17 mouse cellular contexts compared by ENCODE assay signal in genomic region chr10:37449894-37450293, GRCm38 (mm10).
"Had no signal": no experiment of that assay in that cellular context is flagged by ENCODE, and none has a peak within 500 bp of the region (broad histone marks: within the 10 kb centered on the region; RNA-seq: fewer than 3 reads in every experiment).

No protein-coding gene starts in this region.

- DNase-seq: kidney, adult 18-20 months; kidney, adult 9 months; kidney, postnatal 14 days; kidney, postnatal 4 days; left cerebral cortex, postnatal 4 days; liver, embryonic 13.5 days; lung, adult 2 months; right cerebral cortex, postnatal 14 days; right cerebral cortex, postnatal 4 days; thymus, postnatal 25 days had no signal

- H3K9me3 ChIP-seq: limb, embryonic 13.5 days; liver, embryonic 13.5 days; midbrain, embryonic 12.5 days; midbrain, embryonic 15.5 days; neural tube, embryonic 13.5 days had no signal

- H3K4me3 ChIP-seq: limb, embryonic 13.5 days; liver, embryonic 13.5 days; midbrain, embryonic 12.5 days; midbrain, embryonic 15.5 days; neural tube, embryonic 13.5 days had no signal

- H3K27ac ChIP-seq: hindbrain, postnatal 0 days; limb, embryonic 13.5 days; liver, embryonic 13.5 days; macrophage; midbrain, embryonic 12.5 days; midbrain, embryonic 15.5 days; neural tube, embryonic 13.5 days had no signal

- H3K27me3 ChIP-seq: limb, embryonic 13.5 days; liver, embryonic 13.5 days; midbrain, embryonic 12.5 days; midbrain, embryonic 15.5 days; neural tube, embryonic 13.5 days had no signal

- H3K9ac ChIP-seq: limb, embryonic 13.5 days; liver, embryonic 13.5 days; midbrain, embryonic 12.5 days; midbrain, embryonic 15.5 days; neural tube, embryonic 13.5 days had no signal

- H3K36me3 ChIP-seq: limb, embryonic 13.5 days; liver, embryonic 13.5 days; midbrain, embryonic 12.5 days; midbrain, embryonic 15.5 days; neural tube, embryonic 13.5 days had no signal

- ATAC-seq: hindbrain, postnatal 0 days; inflammation-experienced regulatory T-cells, adult 6 months; midbrain, embryonic 15.5 days had no signal

- H3K4me1 ChIP-seq: limb, embryonic 13.5 days; liver, embryonic 13.5 days; midbrain, embryonic 12.5 days; midbrain, embryonic 15.5 days; neural tube, embryonic 13.5 days had no signal

- H3K4me2 ChIP-seq: limb, embryonic 13.5 days; liver, embryonic 13.5 days; midbrain, embryonic 12.5 days; midbrain, embryonic 15.5 days; neural tube, embryonic 13.5 days had no signal
